Mouse (Mus musculus): ENCODE results near the gene Gm21818.
"Not testable (repeated sequence)": the region's sequence is repeated elsewhere in the genome, so short reads cannot be mapped to it uniquely, and the experiment has no call there.

GRCm38 (mm10) chr13:120150589-120150988 lies 21.6 kb upstream of the Gm21818 start:
- not testable (repeated sequence) for TF ChIP-seq CTCF (conservative IDR thresholded peaks at IDR 0.05; ENCODE audit: low read length); NANOG (IDR thresholded peaks at IDR 0.05; ENCODE audit: borderline replicate concordance, low read length); POU5F1 (IDR thresholded peaks at IDR 0.05; ENCODE audit: borderline replicate concordance, low read length)
